Mouse (Mus musculus) ZHBTc4 (cell line): ENCODE data around the gene Cwc27.

Experiments
- DNase-seq: peaks from one replicate; pipeline ENCODE4 v3.0.0-alpha.2; 2011; ENCODE audit warnings: low read depth, low spot score

Gene Cwc27

GRCm38 (mm10) chr13:104645778-104646425 is 171.0 kb downstream of the Cwc27 start:
- DNase-seq: no peak

DNA sequence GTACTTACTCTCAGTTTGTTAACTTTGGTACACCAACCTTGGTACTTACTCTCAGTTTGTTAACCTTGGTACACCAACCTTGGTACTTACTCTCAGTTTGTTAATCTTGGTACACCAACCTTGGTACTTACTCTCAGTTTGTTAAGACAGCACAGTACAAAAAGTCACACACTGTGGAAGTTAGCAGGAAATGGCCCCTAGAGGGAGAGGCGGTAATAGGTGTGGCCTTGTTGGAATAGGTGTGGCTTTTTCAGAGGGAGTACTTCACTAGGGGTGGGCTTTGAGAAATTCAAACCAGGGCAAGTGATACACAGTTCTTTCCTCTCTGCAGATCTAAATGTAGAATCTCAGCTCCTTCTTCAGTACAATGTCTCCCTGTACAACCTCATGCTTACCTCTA is 172.8 kb downstream of the Cwc27 start:
- peak; percentile 44 for DNase-seq

- no peak for DNase-seq
These were observed 176.1 kb downstream of the Cwc27 start for GRCm38 (mm10) chr13:104640694-104641454.

DNA sequence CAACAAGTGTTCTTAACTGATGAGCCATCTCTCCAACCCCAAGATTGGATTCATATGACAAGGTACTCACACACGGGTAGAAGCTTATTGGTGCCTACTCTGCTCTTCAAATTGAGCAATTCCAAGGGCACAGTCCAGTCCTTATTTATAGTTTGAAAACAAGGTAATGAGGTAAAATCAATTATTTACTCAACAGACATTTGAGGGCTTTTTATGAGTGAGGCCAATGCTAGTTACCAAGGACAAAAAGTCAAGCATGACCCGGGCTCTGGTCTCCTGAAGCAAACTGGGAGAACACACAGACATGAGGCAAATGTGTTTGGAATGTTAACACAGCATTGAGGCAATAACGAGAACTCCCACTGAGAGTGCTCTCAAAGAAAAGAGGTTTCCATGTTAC is 178.0 kb downstream of the Cwc27 start:
- no peak for DNase-seq

DNA sequence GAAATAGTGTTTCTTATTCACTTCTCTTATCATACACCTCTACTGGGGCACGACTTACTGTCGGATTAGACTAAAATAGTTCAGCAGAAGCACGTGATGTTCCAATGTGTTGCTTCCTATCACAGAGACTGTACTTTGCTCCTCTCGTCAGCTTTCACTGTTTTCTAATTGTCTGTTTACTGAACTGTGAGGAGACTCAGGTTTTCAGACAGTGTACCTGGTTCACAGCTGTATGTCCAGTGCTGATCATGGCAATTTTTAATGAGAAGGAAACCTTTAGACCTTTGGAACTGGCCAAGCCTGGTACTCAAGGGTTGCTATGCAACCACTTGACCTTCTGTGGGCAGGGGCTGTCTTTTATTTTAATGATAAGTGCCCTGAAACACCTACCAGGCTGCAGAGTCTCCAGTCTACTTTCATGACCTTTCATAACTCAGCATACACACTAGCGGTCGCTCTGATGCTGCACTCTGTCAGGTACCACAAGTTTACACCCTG is 180.9 kb downstream of the Cwc27 start:
- DNase-seq: no peak

DNA sequence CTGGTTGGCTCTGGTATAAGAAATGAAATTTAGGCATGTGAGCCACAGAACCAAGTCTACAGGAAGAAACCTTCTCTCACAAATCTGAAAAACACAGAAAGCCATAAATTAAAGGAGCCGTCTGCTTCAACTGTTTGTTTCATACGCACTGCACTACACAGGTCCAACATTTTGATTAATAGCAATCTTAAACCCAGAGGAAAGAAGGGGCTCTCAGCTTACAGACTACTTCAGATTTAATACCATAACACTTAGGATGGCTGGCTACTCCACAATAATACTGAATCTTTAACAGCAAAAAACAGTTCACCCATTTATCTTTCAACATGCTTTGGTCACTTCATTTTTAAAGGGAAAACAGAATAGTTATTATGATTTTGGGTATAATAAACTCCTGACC is 182.2 kb downstream of the Cwc27 start:
- DNase-seq: no peak

DNA sequence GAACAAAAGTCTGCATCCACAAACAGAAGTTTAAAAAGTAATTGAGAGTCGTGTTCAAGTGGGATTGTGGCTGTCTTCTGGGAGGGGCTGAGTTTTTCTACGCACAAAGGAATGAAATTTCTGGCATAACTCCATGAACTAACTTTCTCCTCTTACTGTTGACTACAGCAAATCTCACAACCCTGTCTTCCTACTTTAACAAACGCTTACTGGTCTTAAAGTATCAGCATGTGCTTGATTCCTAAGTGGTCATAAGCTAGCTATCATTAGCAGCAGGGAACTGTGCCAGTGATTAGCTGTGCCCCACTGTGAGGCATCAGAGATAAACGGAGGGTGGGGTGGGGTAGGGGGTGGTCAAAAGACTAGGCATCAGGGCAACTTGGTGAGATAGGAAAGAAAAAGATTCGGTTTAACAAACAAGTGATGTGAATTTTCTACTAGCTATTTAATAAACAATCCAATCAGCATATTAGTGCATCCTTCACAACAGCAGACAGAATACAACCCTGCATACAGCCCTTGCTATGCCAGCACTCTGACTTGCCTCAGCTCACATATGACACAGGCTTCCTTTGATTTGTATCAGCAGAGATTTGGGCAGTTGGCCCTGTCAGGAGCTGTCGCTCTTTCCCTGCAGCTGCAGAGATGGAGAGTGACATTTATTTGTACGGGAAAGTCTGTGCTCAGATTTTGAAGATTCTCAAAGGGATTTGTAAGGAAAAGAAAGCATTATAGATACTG is 184.3 kb downstream of the Cwc27 start:
- DNase-seq: no peak

DNA sequence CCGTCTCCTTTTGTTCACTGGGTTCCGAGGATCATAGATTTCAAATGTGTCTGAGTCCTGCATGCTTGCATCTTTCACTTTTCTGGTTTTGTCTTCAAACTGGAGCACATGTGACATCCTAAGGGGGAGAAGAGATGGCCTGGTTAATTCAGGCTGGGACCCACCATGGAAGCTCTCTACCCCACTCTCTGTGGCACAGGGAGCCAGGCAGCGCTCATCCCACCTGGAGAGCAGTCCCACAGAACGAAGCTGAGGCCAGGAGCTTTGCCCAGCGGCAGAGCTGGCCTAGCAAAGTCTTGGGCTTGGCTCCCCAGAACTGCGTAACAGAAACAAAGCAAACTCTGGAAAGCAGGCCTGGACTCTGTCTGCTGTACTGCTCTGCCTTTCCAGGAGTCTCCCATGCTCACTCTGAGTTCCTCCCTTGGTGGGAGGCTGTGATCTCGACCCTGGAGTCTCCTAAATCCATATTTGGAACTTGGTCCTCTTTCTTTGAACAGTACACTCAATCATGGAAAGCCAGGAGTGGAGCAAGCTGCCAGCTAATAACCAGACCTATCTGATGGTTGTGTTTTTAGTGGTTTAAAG is 185.2 kb downstream of the Cwc27 start:
- DNase-seq: no peak

- peak; percentile 40 for DNase-seq
These were observed 186.1 kb downstream of the Cwc27 start for GRCm38 (mm10) chr13:104630808-104631207.

DNA sequence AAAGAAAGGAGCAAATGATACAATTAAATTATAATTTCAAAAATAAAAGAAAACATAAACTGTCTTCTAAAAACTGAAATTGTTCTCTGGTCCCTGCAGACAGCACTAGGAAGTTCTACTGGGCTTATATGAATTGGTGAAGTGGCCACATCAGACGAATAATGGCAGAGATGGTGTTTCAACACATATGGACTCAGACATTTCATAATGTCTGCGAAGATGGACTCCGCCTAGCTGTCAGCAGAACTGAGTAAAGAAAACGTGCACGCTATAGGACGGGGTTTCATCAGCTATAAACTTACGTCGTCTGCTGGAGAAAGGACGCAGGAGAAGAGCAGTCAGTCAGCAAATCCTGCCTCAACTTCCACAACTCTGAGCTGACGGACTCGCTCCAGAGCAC is 187.3 kb downstream of the Cwc27 start:
- no peak for DNase-seq

GRCm38 (mm10) chr13:104628019-104628418 is 188.9 kb downstream of the Cwc27 start:
- DNase-seq: no peak

DNA sequence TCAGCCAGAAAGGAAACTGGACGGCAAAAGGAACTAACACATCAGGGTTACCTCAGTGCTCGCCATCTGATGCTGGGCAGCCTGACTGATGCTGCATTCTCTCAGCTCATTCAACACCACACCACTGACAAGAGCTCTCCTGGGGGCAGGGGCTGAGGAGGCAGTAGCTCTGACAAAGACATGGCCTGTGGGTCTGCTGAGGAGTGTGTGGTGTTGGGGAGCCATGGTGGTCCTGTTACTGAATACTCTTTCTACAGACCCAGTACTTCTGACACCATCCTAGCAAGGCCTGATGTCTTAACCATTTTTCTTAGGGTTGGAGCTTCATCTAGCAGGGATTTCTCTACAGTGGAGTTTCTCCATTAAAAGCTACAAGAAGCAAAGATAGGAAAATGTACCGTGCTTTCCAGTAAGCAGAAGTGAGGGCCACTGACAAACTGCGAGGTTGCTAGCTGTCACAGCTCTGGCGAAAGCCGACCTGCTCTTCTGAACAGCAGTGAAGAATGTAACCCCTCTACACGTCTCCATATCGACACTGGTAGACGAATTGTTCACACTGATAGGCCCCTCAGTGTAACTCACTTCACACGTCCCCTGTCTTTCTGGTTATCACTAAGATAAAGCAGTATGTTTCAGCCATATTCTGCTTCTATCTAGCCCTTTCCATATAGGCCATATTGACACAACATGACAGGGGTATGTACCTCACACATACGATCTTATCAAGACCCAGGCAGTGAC is 189.6 kb downstream of the Cwc27 start:
- no peak for DNase-seq

- no peak for DNase-seq
These were observed 193.6 kb downstream of the Cwc27 start for GRCm38 (mm10) chr13:104623130-104623891.

DNA sequence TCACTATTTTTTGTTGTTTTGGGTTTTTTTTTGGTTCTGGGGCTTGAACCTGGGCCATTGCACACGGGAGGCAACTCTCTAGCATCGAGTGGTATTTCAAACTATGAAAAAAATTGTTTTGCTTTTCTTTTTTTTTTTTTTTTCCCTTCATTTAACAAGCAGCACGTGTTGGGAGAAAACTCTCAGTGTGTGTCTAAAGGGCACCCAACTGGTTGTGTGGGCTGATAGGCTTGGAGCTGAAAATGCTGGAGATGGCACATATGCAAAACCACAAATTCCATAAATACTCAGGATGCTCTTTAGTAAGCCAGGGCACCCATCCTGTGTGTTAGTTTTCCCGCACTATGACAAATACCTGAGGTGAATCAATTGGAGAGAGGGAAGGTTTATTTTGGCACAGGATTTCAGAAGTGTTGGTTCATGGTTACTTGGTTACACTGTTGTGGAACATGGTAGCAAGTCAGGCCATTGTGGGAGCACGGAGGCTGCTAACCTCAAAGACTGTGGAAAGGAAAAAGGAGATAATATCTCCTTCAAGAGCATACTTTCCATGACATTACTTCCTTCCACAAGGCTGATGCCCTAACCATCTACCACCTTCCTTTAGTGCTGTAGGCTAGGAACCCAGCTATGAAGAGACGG is 194.7 kb downstream of the Cwc27 start:
- DNase-seq: no peak

DNA sequence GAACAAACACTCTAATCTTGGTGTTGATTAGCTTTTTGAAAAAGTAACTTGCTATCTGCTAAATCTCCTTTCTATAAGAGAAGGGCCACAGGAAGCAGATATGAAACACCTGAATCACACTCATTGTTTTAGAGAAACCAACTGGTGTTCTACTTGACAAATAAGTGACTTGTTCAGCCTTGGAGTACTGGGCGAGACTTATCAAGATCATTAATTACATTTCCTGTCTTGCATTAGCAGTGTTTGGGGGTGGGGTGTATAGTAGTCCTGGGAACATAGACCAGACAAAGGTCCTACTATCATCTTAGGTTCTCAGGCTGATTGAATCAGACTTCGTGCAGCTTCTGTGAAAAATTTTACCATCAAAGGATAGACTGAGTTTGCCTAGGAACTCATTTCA is 196.5 kb downstream of the Cwc27 start:
- DNase-seq: no peak

GRCm38 (mm10) chr13:104619503-104620288 is 197.2 kb downstream of the Cwc27 start:
- no peak for DNase-seq

DNA sequence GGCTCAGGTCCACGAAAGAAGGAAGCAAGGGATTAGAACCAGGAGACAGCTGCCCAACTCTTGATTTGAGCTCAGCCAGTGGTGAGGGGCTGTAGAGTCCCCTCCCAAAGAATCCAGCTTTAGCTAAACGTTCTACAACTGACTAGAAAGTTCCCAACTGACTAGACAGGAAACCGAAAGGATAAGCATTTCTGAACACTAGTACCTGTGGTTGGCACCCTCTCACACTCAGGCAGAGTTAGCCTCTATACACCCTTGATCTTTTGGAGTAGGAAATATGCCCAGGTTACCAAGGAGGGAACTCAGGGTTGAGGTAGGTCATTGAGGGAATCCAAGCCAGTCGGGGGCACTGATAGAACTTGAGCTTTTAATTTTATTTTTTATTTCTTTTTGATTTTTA is 199.7 kb downstream of the Cwc27 start:
- no peak for DNase-seq

DNA sequence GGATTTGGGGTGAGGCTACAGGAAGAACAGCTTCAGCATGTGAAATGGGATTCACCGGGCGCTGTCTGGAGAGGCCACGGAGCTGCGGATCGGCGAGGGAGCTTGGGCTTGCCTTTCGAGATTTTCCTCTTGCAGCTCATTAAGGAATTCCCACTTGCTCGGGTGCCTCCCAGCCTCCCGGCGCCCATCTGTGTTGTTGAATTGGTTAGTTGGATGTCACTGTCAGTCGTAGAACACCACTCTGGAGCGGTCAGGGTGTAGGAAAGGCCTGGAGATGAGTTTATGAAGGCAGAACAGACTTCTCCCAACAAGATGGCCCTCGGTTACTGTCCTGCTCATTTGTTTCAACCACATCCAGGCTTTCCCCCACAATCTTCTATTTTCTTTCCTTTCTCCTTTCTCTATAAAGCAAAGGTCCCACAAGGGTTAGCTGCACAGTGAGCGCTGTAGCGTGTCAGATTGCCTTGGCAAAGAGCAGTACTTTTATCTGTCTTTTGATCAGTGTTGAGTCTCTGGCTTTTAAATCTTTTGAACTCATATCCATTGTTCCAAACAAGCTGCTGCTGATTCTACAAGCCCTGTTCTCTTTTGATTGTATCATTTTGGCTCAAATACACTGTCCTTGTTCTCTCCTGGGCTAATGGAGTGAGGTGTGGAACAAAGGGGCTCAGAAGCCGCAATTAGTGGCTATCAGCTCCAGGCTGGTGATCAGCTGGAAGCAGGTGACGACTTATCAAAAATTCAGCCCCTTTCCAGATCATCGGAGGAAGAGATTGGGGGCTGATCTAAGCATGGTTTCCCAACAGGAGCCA is 200.7 kb downstream of the Cwc27 start:
- DNase-seq: no peak

DNA sequence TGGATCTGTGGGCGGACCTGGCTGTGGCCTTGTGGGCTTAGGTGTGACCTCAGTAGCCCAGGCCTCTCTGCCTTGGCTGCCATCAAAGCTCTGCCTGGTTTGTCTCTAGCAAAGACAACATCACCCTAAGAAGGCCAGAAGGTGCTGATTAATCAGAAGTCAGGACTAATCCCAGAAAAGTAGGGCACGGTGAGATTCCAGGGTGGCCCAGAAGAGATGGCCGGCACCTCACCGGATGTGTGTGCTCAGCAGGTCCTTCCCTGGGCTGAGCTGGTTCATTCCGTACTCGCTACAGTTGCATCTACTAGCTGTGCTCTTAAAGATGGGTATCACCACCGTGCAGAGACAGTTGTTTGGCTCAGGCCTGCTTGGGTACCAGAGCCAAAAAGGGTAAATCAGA is 201.8 kb downstream of the Cwc27 start:
- DNase-seq: no peak
